Mouse (Mus musculus): ENCODE data around the gene Nav1. TPM values are rescaled to one million over a fixed set of nuclear protein-coding genes. Genes with fewer than 3 reads are reported as not detected.

The Nav1 gene
- polyA plus RNA-seq, 1 experiment, result 33.7 TPM

GRCm38 (mm10) chr1:135561282-135561681 lies 45.8 kb downstream of the Nav1 start:
- no peak overlapping the region for H3K4me3 ChIP-seq
- H3K36me3 ChIP-seq (ENCODE audit: control insufficient read depth, insufficient read depth), result peaks cover 3% of the 10 kb centered on the region
- no peak overlapping the region for H3K4me2 ChIP-seq (ENCODE audit: low read depth)

GRCm38 (mm10) chr1:135557976-135558375 lies 49.1 kb downstream of the Nav1 start:
- Histone ChIP-seq H3K36me3 (ENCODE audit: control insufficient read depth, insufficient read depth) (peaks cover 3% of the 10 kb centered on the region), H3ac (ENCODE audit: control insufficient read depth, insufficient read length) (no peak overlapping the region), H3K79me2 (ENCODE audit: control insufficient read depth, insufficient read depth) (peaks cover 44% of the 10 kb centered on the region), H3K4me3 (no peak overlapping the region), H3K27me3 (ENCODE audit: control insufficient read depth, insufficient read depth, insufficient read length) (no peaks in the 10 kb centered on the region), H3K4me2 (ENCODE audit: low read depth) (no peak overlapping the region)
- TF ChIP-seq POLR2AphosphoS2 (IDR thresholded peaks at IDR 0.05; ENCODE audit: insufficient read length, low read depth), result no peak
- no peak for TF ChIP-seq USF1 (IDR thresholded peaks at IDR 0.05; ENCODE audit: low read depth)
- TF ChIP-seq POLR2A (IDR thresholded peaks at IDR 0.05; ENCODE audit: insufficient read length, low read depth), result no peak
- TF ChIP-seq E2F4 (IDR thresholded peaks at IDR 0.05; ENCODE audit: insufficient read depth), result no peak
- no peak for TF ChIP-seq SRF (IDR thresholded peaks at IDR 0.05; ENCODE audit: control insufficient read depth, insufficient read length, low read depth)
- TF ChIP-seq TCF3 (IDR thresholded peaks at IDR 0.05; ENCODE audit: insufficient read length, low read depth), result no peak
- no peak for TF ChIP-seq MYOD1 (IDR thresholded peaks at IDR 0.05; ENCODE audit: control insufficient read depth in 1 of 3, insufficient read length in 2 of 3, low read depth in 2 of 3)
- no peak for TF ChIP-seq MAX (IDR thresholded peaks at IDR 0.05; ENCODE audit: low read depth)
- TF ChIP-seq REST (IDR thresholded peaks at IDR 0.05; ENCODE audit: insufficient read depth, insufficient read length), result no peak
- no peak for TF ChIP-seq MYOG (IDR thresholded peaks at IDR 0.05; ENCODE audit: control insufficient read depth in 1 of 3, insufficient read depth in 1 of 3, insufficient read length in 2 of 3, low read depth in 2 of 3)
- TF ChIP-seq CEBPB (IDR thresholded peaks at IDR 0.05; ENCODE audit: insufficient read depth, poor library complexity, severe bottlenecking), result no peak
- TF ChIP-seq TCF12 (IDR thresholded peaks at IDR 0.05; ENCODE audit: insufficient read depth, poor library complexity, severe bottlenecking), result no peak

More at GRCm38 (mm10) chr1:135561282-135561681, 45.8 kb downstream of the Nav1 start:
- Histone ChIP-seq H3K79me2 (ENCODE audit: control insufficient read depth, insufficient read depth) (peaks cover 40% of the 10 kb centered on the region), H3K27me3 (ENCODE audit: control insufficient read depth, insufficient read depth, insufficient read length) (no peaks in the 10 kb centered on the region), H3ac (ENCODE audit: control insufficient read depth, insufficient read length) (no peak overlapping the region)
- TF ChIP-seq E2F4 (IDR thresholded peaks at IDR 0.05; ENCODE audit: insufficient read depth) (no peak), MYOD1 (IDR thresholded peaks at IDR 0.05; ENCODE audit: control insufficient read depth in 1 of 3, insufficient read length in 2 of 3, low read depth in 2 of 3) (no peak), TCF12 (IDR thresholded peaks at IDR 0.05; ENCODE audit: insufficient read depth, poor library complexity, severe bottlenecking) (no peak), POLR2A (IDR thresholded peaks at IDR 0.05; ENCODE audit: insufficient read length, low read depth) (no peak), SRF (IDR thresholded peaks at IDR 0.05; ENCODE audit: control insufficient read depth, insufficient read length, low read depth) (no peak), CEBPB (IDR thresholded peaks at IDR 0.05; ENCODE audit: insufficient read depth, poor library complexity, severe bottlenecking) (no peak), REST (IDR thresholded peaks at IDR 0.05; ENCODE audit: insufficient read depth, insufficient read length) (no peak), TCF3 (IDR thresholded peaks at IDR 0.05; ENCODE audit: insufficient read length, low read depth) (no peak), POLR2AphosphoS2 (IDR thresholded peaks at IDR 0.05; ENCODE audit: insufficient read length, low read depth) (no peak), MAX (IDR thresholded peaks at IDR 0.05; ENCODE audit: low read depth) (no peak), MYOG (IDR thresholded peaks at IDR 0.05; ENCODE audit: control insufficient read depth in 1 of 3, insufficient read depth in 1 of 3, insufficient read length in 2 of 3, low read depth in 2 of 3) (no peak), USF1 (IDR thresholded peaks at IDR 0.05; ENCODE audit: low read depth) (no peak)

DNA sequence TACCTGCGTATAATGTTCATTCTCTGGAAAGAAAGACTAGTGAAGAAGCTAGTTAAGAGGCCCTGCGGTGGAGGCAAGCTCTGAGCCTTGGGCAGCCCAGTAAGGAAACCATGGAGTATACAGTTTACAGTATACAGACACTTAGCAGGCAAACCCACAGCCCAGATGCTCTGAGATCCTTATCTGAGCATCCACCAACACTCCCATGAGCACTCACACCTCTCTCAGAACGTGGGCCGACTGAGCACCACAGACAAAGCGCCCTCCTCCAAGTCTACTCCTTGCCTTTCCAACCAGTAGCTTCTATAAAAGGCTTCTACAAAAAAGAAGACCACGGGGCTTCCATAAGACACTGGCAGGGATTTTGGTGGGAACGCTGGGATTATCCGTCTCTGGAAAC lies 51.2 kb downstream of the Nav1 start:
- peaks cover 3% of the 10 kb centered on the region for H3K36me3 ChIP-seq (ENCODE audit: control insufficient read depth, insufficient read depth)
- no peak overlapping the region for H3ac ChIP-seq (ENCODE audit: control insufficient read depth, insufficient read length)
- H3K4me2 ChIP-seq (ENCODE audit: low read depth), result no peak overlapping the region

GRCm38 (mm10) chr1:135554632-135555260 lies 52.3 kb downstream of the Nav1 start:
- TF ChIP-seq MYOG (IDR thresholded peaks at IDR 0.05; ENCODE audit: control insufficient read depth in 1 of 3, insufficient read depth in 1 of 3, insufficient read length in 2 of 3, low read depth in 2 of 3) (peak in 2 of 3 experiments; percentile 55 to 65), POLR2A (IDR thresholded peaks at IDR 0.05; ENCODE audit: insufficient read length, low read depth) (no peak), MYOD1 (IDR thresholded peaks at IDR 0.05; ENCODE audit: control insufficient read depth in 1 of 3, insufficient read length in 2 of 3, low read depth in 2 of 3) (peak in 2 of 3 experiments; percentile 53 to 67)
- peak overlapping the region; percentile 38 for H3K4me2 ChIP-seq (ENCODE audit: low read depth)
- peaks cover 52% of the 10 kb centered on the region for H3K79me2 ChIP-seq (ENCODE audit: control insufficient read depth, insufficient read depth)
- H3K4me3 ChIP-seq, result no peak overlapping the region
- peaks cover 3% of the 10 kb centered on the region for H3K36me3 ChIP-seq (ENCODE audit: control insufficient read depth, insufficient read depth)
- H3ac ChIP-seq (ENCODE audit: control insufficient read depth, insufficient read length), result no peak overlapping the region
- H3K27me3 ChIP-seq (ENCODE audit: control insufficient read depth, insufficient read depth, insufficient read length), result no peaks in the 10 kb centered on the region

More for the DNA sequence above, 51.2 kb downstream of the Nav1 start:
- TF ChIP-seq POLR2AphosphoS2 (IDR thresholded peaks at IDR 0.05; ENCODE audit: insufficient read length, low read depth), result no peak
- TF ChIP-seq POLR2A (IDR thresholded peaks at IDR 0.05; ENCODE audit: insufficient read length, low read depth), result no peak
- no peak for TF ChIP-seq TCF12 (IDR thresholded peaks at IDR 0.05; ENCODE audit: insufficient read depth, poor library complexity, severe bottlenecking)
- TF ChIP-seq MYOG (IDR thresholded peaks at IDR 0.05; ENCODE audit: control insufficient read depth in 1 of 3, insufficient read depth in 1 of 3, insufficient read length in 2 of 3, low read depth in 2 of 3), result no peak
- TF ChIP-seq TCF3 (IDR thresholded peaks at IDR 0.05; ENCODE audit: insufficient read length, low read depth), result no peak
- TF ChIP-seq MYOD1 (IDR thresholded peaks at IDR 0.05; ENCODE audit: control insufficient read depth in 1 of 3, insufficient read length in 2 of 3, low read depth in 2 of 3), result no peak
- no peak for TF ChIP-seq SRF (IDR thresholded peaks at IDR 0.05; ENCODE audit: control insufficient read depth, insufficient read length, low read depth)
- no peak for TF ChIP-seq E2F4 (IDR thresholded peaks at IDR 0.05; ENCODE audit: insufficient read depth)
- TF ChIP-seq CEBPB (IDR thresholded peaks at IDR 0.05; ENCODE audit: insufficient read depth, poor library complexity, severe bottlenecking), result no peak
- no peak for TF ChIP-seq USF1 (IDR thresholded peaks at IDR 0.05; ENCODE audit: low read depth)
- no peak for TF ChIP-seq REST (IDR thresholded peaks at IDR 0.05; ENCODE audit: insufficient read depth, insufficient read length)
- TF ChIP-seq MAX (IDR thresholded peaks at IDR 0.05; ENCODE audit: low read depth), result no peak
- no peak overlapping the region for H3K4me3 ChIP-seq
- H3K79me2 ChIP-seq (ENCODE audit: control insufficient read depth, insufficient read depth), result peaks cover 47% of the 10 kb centered on the region
- H3K27me3 ChIP-seq (ENCODE audit: control insufficient read depth, insufficient read depth, insufficient read length), result no peaks in the 10 kb centered on the region
